Mouse (Mus musculus): ENCODE data around the gene Itpripl2.

DNA sequence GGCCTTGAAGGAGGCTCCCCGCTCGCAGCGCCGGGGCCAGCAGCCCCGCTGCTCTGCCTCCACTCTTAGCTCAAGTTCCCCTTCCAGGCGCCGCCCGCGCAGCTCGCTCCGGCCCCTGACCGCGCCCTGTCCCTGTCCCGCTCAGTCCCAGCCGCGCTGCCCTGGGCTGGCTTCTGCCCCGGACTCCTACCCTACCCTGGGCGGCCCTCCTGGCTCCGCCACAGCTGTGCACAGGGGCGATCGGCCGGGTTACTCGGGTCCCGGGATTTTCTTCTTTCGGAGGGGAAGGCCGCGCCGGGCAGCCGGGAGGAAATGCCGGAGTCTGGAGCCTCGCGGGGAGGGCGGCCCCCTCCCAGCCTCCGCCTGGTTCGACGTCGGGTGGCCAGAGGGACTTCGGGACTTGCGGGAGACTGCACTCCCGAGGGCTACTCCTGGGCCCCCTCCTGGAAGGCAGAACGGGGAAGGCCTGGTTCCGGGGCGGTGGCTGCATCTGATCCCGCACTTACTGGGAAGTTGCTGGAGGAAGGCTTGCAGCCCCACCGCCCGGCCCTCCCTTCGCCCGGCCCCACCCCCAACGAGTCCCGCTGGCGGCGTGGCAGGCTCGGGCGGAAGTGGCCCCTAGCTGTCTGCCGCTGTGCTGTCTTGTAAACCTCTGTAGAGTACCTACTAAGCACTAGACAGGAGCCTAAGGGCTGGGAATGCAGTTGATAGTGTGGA, at the start of gene Itpripl2:
- TF ChIP-seq POLR2A (IDR thresholded peaks at IDR 0.05; ENCODE audit: control insufficient read depth, low read depth, low read length) (no peak), CTCF (IDR thresholded peaks at IDR 0.05; ENCODE audit: control insufficient read depth, insufficient read depth, insufficient replicate concordance, low read depth, low read length) (no peak)
